Mouse (Mus musculus): ENCODE results near the gene Cdc42ep2. TPM values are rescaled to one million over a fixed set of nuclear protein-coding genes. Genes with fewer than 3 reads are reported as not detected.

Gene Cdc42ep2
- total and polyA plus RNA-seq, 3 experiments, result 0.13 to 0.25 (median 0.20) TPM

DNA sequence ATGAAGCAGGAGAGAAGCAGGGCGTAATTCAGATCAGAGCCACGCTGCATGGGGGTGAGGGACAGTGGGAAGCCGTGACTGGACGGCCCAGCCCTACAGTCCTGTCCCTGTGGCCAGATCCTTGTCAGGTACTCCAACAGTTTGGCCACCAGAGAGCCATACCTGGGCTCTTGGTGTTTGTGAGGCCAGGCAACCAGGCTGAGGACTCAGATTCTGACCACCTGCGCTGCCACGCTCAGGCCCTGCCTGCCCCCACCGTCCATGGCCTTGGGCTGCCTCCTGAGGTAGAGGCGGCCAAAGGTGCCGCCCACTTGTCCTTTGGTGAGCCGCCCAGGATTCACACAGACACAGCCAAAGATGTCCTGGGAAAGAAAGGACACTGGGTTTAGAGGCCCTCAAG, 16.0 kb upstream of the Cdc42ep2 start:
- Histone ChIP-seq H3K36me3 (replicated peaks in 1 of 2; ENCODE audit: control insufficient read depth in 1 of 2, insufficient read depth in 1 of 2, low read length in 1 of 2) (peaks cover 62 to 83% of the 10 kb centered on the region in 2 experiments), H3K4me2 (ENCODE audit: insufficient read depth, low read depth, poor library complexity, severe bottlenecking) (no peak overlapping the region), H3K9me3 (replicated peaks; ENCODE audit: low read length) (no peaks in the 10 kb centered on the region), H3K4me3 (replicated peaks in 1 of 3; ENCODE audit: low read depth in 2 of 3, low read length in 2 of 3, poor library complexity in 1 of 3) (no peak overlapping the region), H3K4me1 (ENCODE audit: control insufficient read depth in 1 of 2, insufficient read depth in 2 of 2) (no peaks in the 10 kb centered on the region), H3K79me2 (replicated peaks; ENCODE audit: control insufficient read depth, extremely low read depth, insufficient read depth, poor library complexity, severe bottlenecking) (no peaks in the 10 kb centered on the region), H3K27ac (ENCODE audit: insufficient read depth, low read depth) (no peak overlapping the region), H3K9ac (ENCODE audit: insufficient read depth, low read depth) (no peak overlapping the region), H3K27me3 (replicated peaks) (no peaks in the 10 kb centered on the region)
- TF ChIP-seq CTCF (conservative IDR thresholded peaks at IDR 0.05 in 1 of 2, IDR thresholded peaks at IDR 0.05 in 1 of 2; ENCODE audit: low read depth in 2 of 2, low read length in 2 of 2) (no peak), ZMIZ1 (IDR thresholded peaks at IDR 0.05; ENCODE audit: low read depth, low read length) (no peak), EP300 (IDR thresholded peaks at IDR 0.05; ENCODE audit: low read length) (no peak), ZKSCAN1 (IDR thresholded peaks at IDR 0.05; ENCODE audit: borderline replicate concordance, low read depth, low read length) (no peak), RCOR1 (conservative IDR thresholded peaks at IDR 0.05; ENCODE audit: low read depth, low read length) (no peak), CHD2 (IDR thresholded peaks at IDR 0.05; ENCODE audit: low read length) (no peak), MAFK (IDR thresholded peaks at IDR 0.05; ENCODE audit: insufficient replicate concordance, low read length) (no peak), IRF4 (IDR thresholded peaks at IDR 0.05; ENCODE audit: low read depth, low read length) (no peak), HCFC1 (IDR thresholded peaks at IDR 0.05; ENCODE audit: low read depth, low read length) (no peak), BHLHE40 (IDR thresholded peaks at IDR 0.05; ENCODE audit: low read depth, low read length) (no peak), ETS1 (conservative IDR thresholded peaks at IDR 0.05; ENCODE audit: low read depth, low read length) (no peak), ELF1 (IDR thresholded peaks at IDR 0.05; ENCODE audit: low read depth, low read length) (no peak), NRF1 (IDR thresholded peaks at IDR 0.05; ENCODE audit: low read depth, low read length) (no peak)
- no peak for DNase-seq (ENCODE audit: extremely low read depth)
- in situ Hi-C loops (cut with MboI; ENCODE audit: low pct_ligation_motif_present, low pct_unique_long_range_greater_than_20kb, low sequenced_read_pairs) (no loop called here), dilution Hi-C loops (cut with MboI; ENCODE audit: extremely low pct_ligation_motif_present, extremely low pct_unique_long_range_greater_than_20kb, low sequenced_read_pairs) (no loop called here)

- dilution Hi-C loops (cut with MboI; ENCODE audit: extremely low pct_ligation_motif_present, extremely low pct_unique_long_range_greater_than_20kb, low sequenced_read_pairs), result no loop called here
- H3K4me2 ChIP-seq (ENCODE audit: insufficient read depth, low read depth, poor library complexity, severe bottlenecking), result no peak overlapping the region
Measured at GRCm38 (mm10) chr19:5940173-5940572, 15.6 kb upstream of the Cdc42ep2 start.

More at GRCm38 (mm10) chr19:5940173-5940572, 15.6 kb upstream of the Cdc42ep2 start:
- DNase-seq (ENCODE audit: extremely low read depth), result no peak
- H3K9me3 ChIP-seq (replicated peaks; ENCODE audit: low read length), result no peaks in the 10 kb centered on the region
- H3K4me1 ChIP-seq (ENCODE audit: control insufficient read depth in 1 of 2, insufficient read depth in 2 of 2), result no peaks in the 10 kb centered on the region
- no peak overlapping the region for H3K9ac ChIP-seq (ENCODE audit: insufficient read depth, low read depth)
- TF ChIP-seq PAX5 (IDR thresholded peaks at IDR 0.05; ENCODE audit: low read length) (no peak), ZKSCAN1 (IDR thresholded peaks at IDR 0.05; ENCODE audit: borderline replicate concordance, low read depth, low read length) (no peak), CTCF (conservative IDR thresholded peaks at IDR 0.05 in 1 of 2, IDR thresholded peaks at IDR 0.05 in 1 of 2; ENCODE audit: low read depth in 2 of 2, low read length in 2 of 2) (no peak), E2F4 (IDR thresholded peaks at IDR 0.05; ENCODE audit: insufficient replicate concordance, low read depth, low read length) (no peak), ZMIZ1 (IDR thresholded peaks at IDR 0.05; ENCODE audit: low read depth, low read length) (no peak), RAD21 (IDR thresholded peaks at IDR 0.05; ENCODE audit: low read depth, low read length) (no peak), USF1 (IDR thresholded peaks at IDR 0.05; ENCODE audit: low read depth, low read length) (no peak), UBTF (IDR thresholded peaks at IDR 0.05; ENCODE audit: low read depth, low read length) (no peak), RCOR1 (conservative IDR thresholded peaks at IDR 0.05; ENCODE audit: low read depth, low read length) (no peak), POLR2A (IDR thresholded peaks at IDR 0.05; ENCODE audit: low read depth, low read length) (no peak), NELFE (IDR thresholded peaks at IDR 0.05; ENCODE audit: low read depth, low read length) (no peak), EP300 (IDR thresholded peaks at IDR 0.05; ENCODE audit: low read length) (no peak), MAZ (IDR thresholded peaks at IDR 0.05; ENCODE audit: low read depth, low read length) (no peak), USF2 (conservative IDR thresholded peaks at IDR 0.05; ENCODE audit: low read depth, low read length) (no peak), SIN3A (IDR thresholded peaks at IDR 0.05; ENCODE audit: low read length) (no peak)
- no peak overlapping the region for H3K4me3 ChIP-seq (replicated peaks in 1 of 3; ENCODE audit: low read depth in 2 of 3, low read length in 2 of 3, poor library complexity in 1 of 3)
- H3K79me2 ChIP-seq (replicated peaks; ENCODE audit: control insufficient read depth, extremely low read depth, insufficient read depth, poor library complexity, severe bottlenecking), result no peaks in the 10 kb centered on the region
- H3K36me3 ChIP-seq (replicated peaks in 1 of 2; ENCODE audit: control insufficient read depth in 1 of 2, insufficient read depth in 1 of 2, low read length in 1 of 2), result peaks cover 58 to 78% of the 10 kb centered on the region in 2 experiments
- no peak overlapping the region for H3K27ac ChIP-seq (ENCODE audit: insufficient read depth, low read depth)
- in situ Hi-C loops (cut with MboI; ENCODE audit: low pct_ligation_motif_present, low pct_unique_long_range_greater_than_20kb, low sequenced_read_pairs), result no loop called here
- H3K27me3 ChIP-seq (replicated peaks), result no peaks in the 10 kb centered on the region
